Mouse (Mus musculus) olfactory bulb, adult 2 months (tissue): Measurements from ENCODE around the gene Acrbp. TPM values are rescaled to one million over a fixed set of nuclear protein-coding genes. Genes with fewer than 3 reads are reported as not detected.
"Not testable (repeated sequence)": the region's sequence is repeated elsewhere in the genome, so short reads cannot be mapped to it uniquely, and the experiment has no call there.

Experiments used
- H3K27ac ChIP-seq: fragments of 200-500 bp; 2 replicates; pipeline ENCODE4 v1.5.1; 2012; ENCODE audit warnings: low read depth, low read length; ENCODE audit not compliant: insufficient read depth
- H3K4me1 ChIP-seq: fragments of 200-500 bp; 2 replicates; pipeline ENCODE4 v1.6.1; 2012; ENCODE audit warnings: low read length; ENCODE audit not compliant: control insufficient read depth, insufficient read depth
- H3K4me3 ChIP-seq: fragments of 200-500 bp; 2 replicates; pipeline ENCODE4 v1.5.1; 2012; ENCODE audit warnings: mild to moderate bottlenecking, low read depth, low read length, moderate library complexity; ENCODE audit not compliant: insufficient read depth
- CTCF ChIP-seq: fragments of 200-500 bp; IDR thresholded peaks from 2 replicates; pipeline ENCODE4 v1.5.1; 2012; ENCODE audit warnings: low read depth, mild to moderate bottlenecking, low read length, moderate library complexity; ENCODE audit not compliant: insufficient read depth
- POLR2A ChIP-seq: fragments of 200-500 bp; IDR thresholded peaks from 2 replicates; pipeline ENCODE4 v1.6.1; 2012; ENCODE audit warnings: mild to moderate bottlenecking, low read depth, low read length, moderate library complexity; ENCODE audit not compliant: insufficient read depth
- WGBS: fragments of 180-500 bp; shearing (Covaris S2); methylation state at CpG from one replicate; pipeline ENCODE4 v1.1.7; 2018; 5-methylcytosine and 5-hydroxymethylcytosine counted together
- polyA plus RNA-seq: library from polyadenylated mRNA; stranded (reverse); fragments of >200 nt; gene quantifications from 2 replicates; pipeline ENCODE4 v1.2.4, GENCODE M21; 2012; ENCODE audit warnings: low replicate concordance; ENCODE audit not compliant: missing spikeins, insufficient read depth, insufficient read length

Gene Acrbp
- polyA plus RNA-seq, 1 experiment = not detected

- TF ChIP-seq CTCF (no peak), POLR2A (no peak)
- Histone ChIP-seq H3K4me1 (peaks cover 5% of the 10 kb centered on the region), H3K4me3 (no peak overlapping the region), H3K27ac (no peak overlapping the region)
- 71% methylated on average over 5 of the region's 5 CpGs for WGBS
Observed at GRCm38 (mm10) chr6:125062511-125062910, 13.0 kb downstream of the Acrbp start.

- no peak overlapping the region for H3K4me3 ChIP-seq
- 80% methylated on average over 6 of the region's 6 CpGs for WGBS
- no peak for TF ChIP-seq POLR2A
- no peak for TF ChIP-seq CTCF
- H3K4me1 ChIP-seq = peaks cover 5% of the 10 kb centered on the region
- no peak overlapping the region for H3K27ac ChIP-seq
Observed at GRCm38 (mm10) chr6:125063906-125064305, 14.4 kb downstream of the Acrbp start.

- H3K4me3 ChIP-seq, H3K27ac ChIP-seq, H3K4me1 ChIP-seq: not testable (repeated sequence)
- no CpG with 5 or more reads among the region's 1 CpGs for WGBS
Observed at GRCm38 (mm10) chr6:125065223-125065622, 15.7 kb downstream of the Acrbp start.

- Histone ChIP-seq H3K4me1 (peaks cover 2% of the 10 kb centered on the region; the same call in 1 of the 2 replicates), H3K27ac (no peak within 1 kb of the TSS), H3K4me3 (no peak within 1 kb of the TSS)
- TF ChIP-seq CTCF (no peak), POLR2A (no peak)
- WGBS = 81% methylated on average over 8 of the region's 8 CpGs
Observed at GRCm38 (mm10) chr6:125067571-125067995, 18.1 kb downstream of the Acrbp start, which contains the start of gene Lpar5. Gene Lpar5 (plus strand): TSS chr6:125067920.

GRCm38 (mm10) chr6:125071170-125071895 is 21.8 kb downstream of the Acrbp start:
- H3K4me3 ChIP-seq = no peak overlapping the region
- TF ChIP-seq POLR2A (no peak), CTCF (no peak)
- 0 out of 2 replicates have a peak overlapping the region, but pooled peaks have one; percentile 7 for H3K27ac ChIP-seq
- H3K4me1 ChIP-seq = peaks cover 2% of the 10 kb centered on the region; the same call in 1 of the 2 replicates
- 73% methylated on average over 18 of the region's 18 CpGs for WGBS

GRCm38 (mm10) chr6:125071896-125072279 is 22.4 kb downstream of the Acrbp start:
- no peak overlapping the region for H3K4me3 ChIP-seq
- WGBS = 5% methylated on average over 2 of the region's 2 CpGs
- no peak for TF ChIP-seq POLR2A
- TF ChIP-seq CTCF = no peak
- H3K4me1 ChIP-seq = peaks cover 2% of the 10 kb centered on the region; the same call in 1 of the 2 replicates
- 0 out of 2 replicates have a peak overlapping the region, but pooled peaks have one; percentile 7 for H3K27ac ChIP-seq

GRCm38 (mm10) chr6:125073825-125074224 is 24.3 kb downstream of the Acrbp start:
- Histone ChIP-seq H3K27ac (no peak overlapping the region), H3K4me1 (peaks cover 2% of the 10 kb centered on the region; the same call in 1 of the 2 replicates), H3K4me3 (no peak overlapping the region)
- WGBS = 55% methylated on average over 8 of the region's 8 CpGs
- TF ChIP-seq CTCF = no peak
- no peak for TF ChIP-seq POLR2A

GRCm38 (mm10) chr6:125081394-125081793 is 31.9 kb downstream of the Acrbp start:
- 17% methylated on average over 25 of the region's 25 CpGs for WGBS
- Histone ChIP-seq H3K27ac (peak overlapping the region; percentile 9; the same call in 1 of the 2 replicates), H3K4me3 (peak overlapping the region; percentile 41), H3K4me1 (peaks cover 11% of the 10 kb centered on the region; the same call in 1 of the 2 replicates)
- TF ChIP-seq POLR2A = no peak

- WGBS = 19% methylated on average over 45 of the region's 45 CpGs
Observed at GRCm38 (mm10) chr6:125081797-125082560, 32.5 kb downstream of the Acrbp start.

More at GRCm38 (mm10) chr6:125081797-125082560, 32.5 kb downstream of the Acrbp start:
- Histone ChIP-seq H3K4me1 (peaks cover 11% of the 10 kb centered on the region; the same call in 1 of the 2 replicates), H3K4me3 (peak overlapping the region; percentile 41), H3K27ac (peak overlapping the region; percentile 9; the same call in 1 of the 2 replicates)
- TF ChIP-seq CTCF = peak; percentile 67; the same call in 1 of the 2 replicates
- 0 out of 2 replicates have a peak, but pooled peaks have one; percentile 30 for TF ChIP-seq POLR2A
